Mouse (Mus musculus) embryonic facial prominence, embryonic 14.5 days (tissue): ENCODE results near the gene 1810013L24Rik. TPM values are rescaled to one million over a fixed set of nuclear protein-coding genes. Genes with fewer than 3 reads are reported as not detected.

Source experiments
- ATAC-seq: fragments of 200-750 bp; cut with Nextera tagmentation; 2 replicates; pipeline ENCODE4 v1.8.0; 2017; ENCODE audit warnings: low read depth, moderate number of reproducible peaks, moderate TSS enrichment
- DNase-seq: peaks from one replicate; pipeline ENCODE4 v3.0.0-alpha.2; 2015; ENCODE audit warnings: low spot score
- H3K27ac ChIP-seq: fragments of 300-500 bp; sonication (generic); replicated peaks from 2 replicates; pipeline ENCODE4 v1.5.1; 2014; ENCODE audit warnings: low read depth, mild to moderate bottlenecking, low read length, moderate library complexity
- H3K27me3 ChIP-seq: fragments of 300-500 bp; sonication (generic); replicated peaks from 2 replicates; pipeline ENCODE4 v1.6.1; 2014; ENCODE audit warnings: low read length; ENCODE audit not compliant: control insufficient read depth, insufficient read depth
- H3K36me3 ChIP-seq: fragments of 300-500 bp; sonication (generic); 2 replicates; pipeline ENCODE4 v1.6.1; 2014; ENCODE audit warnings: low read length, mixed read lengths; ENCODE audit not compliant: control insufficient read depth, insufficient read depth
- H3K4me1 ChIP-seq: fragments of 300-500 bp; sonication (generic); 2 replicates; pipeline ENCODE4 v1.6.1; 2014; ENCODE audit warnings: antibody characterized with exemption, low read length; ENCODE audit not compliant: control insufficient read depth, insufficient read depth
- H3K4me2 ChIP-seq: fragments of 300-500 bp; sonication (generic); 2 replicates; pipeline ENCODE4 v1.6.1; 2014; ENCODE audit warnings: low read depth, mild to moderate bottlenecking, low read length, moderate library complexity, mixed read lengths
- H3K4me3 ChIP-seq: fragments of 300-500 bp; sonication (generic); 2 replicates; pipeline ENCODE4 v1.5.1; 2014; ENCODE audit warnings: low read depth, mild to moderate bottlenecking, low read length
- H3K9ac ChIP-seq: fragments of 300-500 bp; sonication (generic); 2 replicates; pipeline ENCODE4 v1.6.1; 2014; ENCODE audit warnings: low read depth, mild to moderate bottlenecking, low read length, moderate library complexity, mixed read lengths
- H3K9me3 ChIP-seq: fragments of 300-500 bp; sonication (generic); 2 replicates; pipeline ENCODE4 v1.6.1; 2016; ENCODE audit warnings: low read length; ENCODE audit not compliant: control insufficient read depth
- WGBS: fragments of 180-500 bp; shearing (Covaris S2); extraction: QIAGEN DNeasy Blood & Tissue Kit; methylation state at CpG from one replicate; pipeline ENCODE4 v1.1.7; 2014; 5-methylcytosine and 5-hydroxymethylcytosine counted together
- polyA plus RNA-seq: library from polyadenylated mRNA; unstranded; fragments of >200 nt; fragmentation: Nextera tagmentation; extraction: Ambion mirVana; gene quantifications from 2 replicates; pipeline ENCODE4 v1.2.1, GENCODE M21; 2014

Gene 1810013L24Rik
- polyA plus RNA-seq, 1 experiment from 2014 or later = 22.1 TPM

GRCm38 (mm10) chr16:8794952-8795351 lies 34.9 kb upstream of the 1810013L24Rik start:
- peak; percentile 23 for DNase-seq
- 11% methylated on average over 3 of the region's 3 CpGs for WGBS

GRCm38 (mm10) chr16:8795906-8796305 lies 34.0 kb upstream of the 1810013L24Rik start:
- H3K9ac ChIP-seq = no peak overlapping the region
- 68% methylated on average over 2 of the region's 2 CpGs for WGBS
- peaks cover 10% of the 10 kb centered on the region for H3K9me3 ChIP-seq
- no peaks in the 10 kb centered on the region for H3K27me3 ChIP-seq
- H3K4me3 ChIP-seq = no peak overlapping the region
- H3K36me3 ChIP-seq = no peaks in the 10 kb centered on the region
- no peak overlapping the region for H3K27ac ChIP-seq
- H3K4me2 ChIP-seq = no peak overlapping the region
- ATAC-seq = no peak
- no peak for DNase-seq
- no peaks in the 10 kb centered on the region for H3K4me1 ChIP-seq

More at GRCm38 (mm10) chr16:8794952-8795351, 34.9 kb upstream of the 1810013L24Rik start:
- H3K4me1 ChIP-seq = no peaks in the 10 kb centered on the region
- no peak overlapping the region for H3K27ac ChIP-seq
- H3K27me3 ChIP-seq = no peaks in the 10 kb centered on the region
- no peak overlapping the region for H3K4me3 ChIP-seq
- no peak for ATAC-seq
- H3K9me3 ChIP-seq = peaks cover 4% of the 10 kb centered on the region; the same call in 1 of the 2 replicates
- H3K36me3 ChIP-seq = no peaks in the 10 kb centered on the region
- H3K4me2 ChIP-seq = no peak overlapping the region
- no peak overlapping the region for H3K9ac ChIP-seq

- H3K4me1 ChIP-seq = no peaks in the 10 kb centered on the region
- H3K27ac ChIP-seq = no peak overlapping the region
- no peaks in the 10 kb centered on the region for H3K9me3 ChIP-seq
- no peaks in the 10 kb centered on the region for H3K36me3 ChIP-seq
- no peak overlapping the region for H3K4me2 ChIP-seq
- no peak overlapping the region for H3K9ac ChIP-seq
- WGBS = 22% methylated on average over 4 of the region's 4 CpGs
- H3K4me3 ChIP-seq = no peak overlapping the region
- H3K27me3 ChIP-seq = no peaks in the 10 kb centered on the region
- ATAC-seq (no peak), DNase-seq (no peak)
These were observed 23.2 kb upstream of the 1810013L24Rik start for GRCm38 (mm10) chr16:8806703-8807102.

GRCm38 (mm10) chr16:8810399-8811127 lies 19.3 kb upstream of the 1810013L24Rik start:
- DNase-seq (no peak), ATAC-seq (no peak)
- WGBS = 86% methylated on average over 14 of the region's 14 CpGs
- H3K27me3 ChIP-seq = no peaks in the 10 kb centered on the region
- H3K9me3 ChIP-seq = no peaks in the 10 kb centered on the region
- H3K4me2 ChIP-seq = no peak overlapping the region
- no peak overlapping the region for H3K4me3 ChIP-seq
- no peak overlapping the region for H3K27ac ChIP-seq
- H3K36me3 ChIP-seq = no peaks in the 10 kb centered on the region
- no peak overlapping the region for H3K9ac ChIP-seq
- no peaks in the 10 kb centered on the region for H3K4me1 ChIP-seq

- H3K9ac ChIP-seq = no peak overlapping the region
- ATAC-seq = no peak
- 77% methylated on average over 4 of the region's 4 CpGs for WGBS
- H3K4me2 ChIP-seq = no peak overlapping the region
- no peaks in the 10 kb centered on the region for H3K4me1 ChIP-seq
- H3K4me3 ChIP-seq = no peak overlapping the region
- no peaks in the 10 kb centered on the region for H3K36me3 ChIP-seq
- no peaks in the 10 kb centered on the region for H3K9me3 ChIP-seq
- no peak for DNase-seq
- no peak overlapping the region for H3K27ac ChIP-seq
- no peaks in the 10 kb centered on the region for H3K27me3 ChIP-seq
These were observed 12.0 kb upstream of the 1810013L24Rik start for GRCm38 (mm10) chr16:8817872-8818271.

- H3K4me2 ChIP-seq = no peak overlapping the region
- no peak overlapping the region for H3K4me3 ChIP-seq
- no peaks in the 10 kb centered on the region for H3K9me3 ChIP-seq
- ATAC-seq = no peak
- no peaks in the 10 kb centered on the region for H3K36me3 ChIP-seq
- no peak overlapping the region for H3K27ac ChIP-seq
- no peak overlapping the region for H3K9ac ChIP-seq
- H3K4me1 ChIP-seq = no peaks in the 10 kb centered on the region
- no peak for DNase-seq
- no peaks in the 10 kb centered on the region for H3K27me3 ChIP-seq
- 66% methylated on average over 1 of the region's 1 CpGs for WGBS
These were observed 8.5 kb upstream of the 1810013L24Rik start for GRCm38 (mm10) chr16:8821429-8821828.

GRCm38 (mm10) chr16:8822586-8822985 lies 7.3 kb upstream of the 1810013L24Rik start:
- H3K9me3 ChIP-seq = no peaks in the 10 kb centered on the region
- no peak overlapping the region for H3K4me3 ChIP-seq
- H3K27ac ChIP-seq = no peak overlapping the region
- H3K4me1 ChIP-seq = no peaks in the 10 kb centered on the region
- H3K36me3 ChIP-seq = no peaks in the 10 kb centered on the region
- ATAC-seq (no peak), DNase-seq (no peak)
- 76% methylated on average over 4 of the region's 4 CpGs for WGBS
- H3K9ac ChIP-seq = no peak overlapping the region
- H3K27me3 ChIP-seq = no peaks in the 10 kb centered on the region
- H3K4me2 ChIP-seq = no peak overlapping the region

- DNase-seq (peak; percentile 12), ATAC-seq (no peak)
- no peak overlapping the region for H3K27ac ChIP-seq
- H3K4me2 ChIP-seq = no peak overlapping the region
- WGBS = 71% methylated on average over 2 of the region's 2 CpGs
- no peak overlapping the region for H3K9ac ChIP-seq
- H3K4me3 ChIP-seq = no peak overlapping the region
- H3K36me3 ChIP-seq = no peaks in the 10 kb centered on the region
- H3K9me3 ChIP-seq = no peaks in the 10 kb centered on the region
- no peaks in the 10 kb centered on the region for H3K4me1 ChIP-seq
- no peaks in the 10 kb centered on the region for H3K27me3 ChIP-seq
These were observed 6.2 kb upstream of the 1810013L24Rik start for GRCm38 (mm10) chr16:8823661-8824060.

- WGBS = 87% methylated on average over 7 of the region's 7 CpGs
- H3K4me2 ChIP-seq = no peak overlapping the region
- no peak overlapping the region for H3K27ac ChIP-seq
- ATAC-seq = no peak
- peaks cover 12% of the 10 kb centered on the region for H3K4me1 ChIP-seq
- no peaks in the 10 kb centered on the region for H3K27me3 ChIP-seq
- no peak for DNase-seq
- H3K9me3 ChIP-seq = no peaks in the 10 kb centered on the region
- no peak overlapping the region for H3K4me3 ChIP-seq
- H3K9ac ChIP-seq = no peak overlapping the region
- H3K36me3 ChIP-seq = peaks cover 8% of the 10 kb centered on the region; the same call in 1 of the 2 replicates
These were observed 2.5 kb upstream of the 1810013L24Rik start for GRCm38 (mm10) chr16:8827366-8827765.
